Comparison of ENCODE assay signal across 15 mouse cellular contexts in genomic region chr16:31529284-31529958, GRCm38 (mm10).
DNase-seq lines count a peak whose midpoint lies in the region; ATAC-seq and TF ChIP-seq lines count a peak whose summit lies in the region.
"Had no signal": no experiment of that assay in that cellular context is flagged by ENCODE, and none has a peak within 500 bp of the region (broad histone marks: within the 10 kb centered on the region; RNA-seq: fewer than 3 reads in every experiment).

No protein-coding gene starts in this region.

- H3K27me3 ChIP-seq in heart, embryonic 12.5 days (replicated peaks), result no peaks in the 10 kb centered on the region
- no peaks in the 10 kb centered on the region for H3K27me3 ChIP-seq in cerebellum, adult 2 months (ENCODE audit: control insufficient read depth, insufficient read depth, low read length)
- H3K27me3 ChIP-seq: limb, embryonic 12.5 days; stomach, embryonic 15.5 days had no signal

- no peaks in the 10 kb centered on the region for H3K36me3 ChIP-seq in heart, embryonic 12.5 days
- H3K36me3 ChIP-seq: G1E; limb, embryonic 12.5 days; stomach, embryonic 15.5 days had no signal

- H3K4me1 ChIP-seq in heart, embryonic 12.5 days (replicated peaks), result peaks cover 20% of the 10 kb centered on the region
- H3K4me1 ChIP-seq in cerebellum, adult 2 months (ENCODE audit: control insufficient read depth, insufficient read depth, low read length), result peaks cover 32% of the 10 kb centered on the region; the same call in 1 of the 2 replicates
- H3K4me1 ChIP-seq: megakaryocyte, embryonic 14.5 days had no signal

- H3K4me3 ChIP-seq in heart, embryonic 12.5 days, result no peak overlapping the region
- no peak overlapping the region for H3K4me3 ChIP-seq in cerebellum, adult 2 months (replicated peaks; ENCODE audit: insufficient read depth, low read depth, low read length)
- H3K4me3 ChIP-seq: limb, embryonic 12.5 days; megakaryocyte, embryonic 14.5 days; stomach, embryonic 15.5 days had no signal

- no peak for TF ChIP-seq POLR2A in cerebellum, adult 2 months (IDR thresholded peaks at IDR 0.05; ENCODE audit: borderline replicate concordance, insufficient read depth, low read length)

- TF ChIP-seq CTCF in cerebellum, adult 2 months (IDR thresholded peaks at IDR 0.05; ENCODE audit: borderline replicate concordance, insufficient read depth, low read depth, low read length), result no peak

- ATAC-seq in heart, embryonic 12.5 days (ENCODE audit: insufficient number of reproducible peaks, low FRiP score), result no peak

- H3K4me2 ChIP-seq in heart, embryonic 12.5 days, result no peak overlapping the region
- H3K4me2 ChIP-seq: limb, embryonic 12.5 days; lung, embryonic 14.5 days; stomach, embryonic 15.5 days had no signal

- no peak overlapping the region for H3K9ac ChIP-seq in heart, embryonic 12.5 days
- H3K9ac ChIP-seq: limb, embryonic 12.5 days; lung, embryonic 14.5 days; stomach, embryonic 15.5 days had no signal

- DNase-seq in heart, adult 18-20 months, result peak; percentile 62 to 76
- DNase-seq in left cerebral cortex, adult 18-20 months (ENCODE audit: low spot score in 2 of 2), result peak; percentile 33 to 41
- no peak for DNase-seq in left cerebral cortex, adult 11 months (ENCODE audit: low spot score)
- DNase-seq in cerebellum, adult 2 months, result peak; percentile 94 to 95
- DNase-seq in heart, postnatal 4 days, result peak; percentile 50
- no peak for DNase-seq in embryo, embryonic 9.5 days (ENCODE audit: extremely low spot score)
- DNase-seq in lung, adult 18-20 months, result no peak
- DNase-seq: B cell, adult 2 months; embryo, embryonic 11 days; lung, embryonic 14.5 days had no signal

- H3K9me3 ChIP-seq in heart, embryonic 12.5 days (replicated peaks), result no peaks in the 10 kb centered on the region
- H3K9me3 ChIP-seq: G1E; limb, embryonic 12.5 days; stomach, embryonic 15.5 days had no signal

- H3K27ac ChIP-seq in heart, embryonic 12.5 days (ENCODE audit: poor library complexity, severe bottlenecking), result no peak overlapping the region
- H3K27ac ChIP-seq in cerebellum, adult 2 months (ENCODE audit: insufficient read depth, low read length), result peak overlapping the region; percentile 16; the same call in 1 of the 2 replicates
- H3K27ac ChIP-seq: limb, embryonic 12.5 days; stomach, embryonic 15.5 days had no signal

- WGBS in heart, embryonic 12.5 days, result 86% methylated on average over 13 of the region's 13 CpGs
- WGBS in cerebellum, adult 2 months, result 16% methylated on average over 13 of the region's 13 CpGs

Comparison
In these comparisons a context has a peak if more than half of its experiments do, and no peak if none do; other contexts are left out.
1. DNase-seq: peak in heart, adult 18-20 months (2 of 2), left cerebral cortex, adult 18-20 months (2 of 2), cerebellum, adult 2 months (2 of 2) and heart, postnatal 4 days (single experiment); none in left cerebral cortex, adult 11 months (single experiment), embryo, embryonic 9.5 days (single experiment) and lung, adult 18-20 months (0 of 2).